ENCODE assay signal across 8 mouse cellular contexts in genomic region chr9:115308401-115308800, GRCm38 (mm10). TPM values are rescaled to one million over a fixed set of nuclear protein-coding genes. Genes with fewer than 3 reads are reported as not detected.
DNase-seq lines count a peak whose midpoint lies in the region; ATAC-seq and TF ChIP-seq lines count a peak whose summit lies in the region.

No protein-coding gene starts in this region.

- H3K27ac ChIP-seq in kidney, postnatal 0 days: 0 out of 2 replicates have a peak overlapping the region, but pooled peaks have one; percentile 96
- H3K27ac ChIP-seq in brown adipose tissue, adult 24 weeks (replicated peaks; ENCODE audit: low read depth, low read length): no peak overlapping the region
- no peak overlapping the region for H3K27ac ChIP-seq in hindbrain, embryonic 15.5 days (replicated peaks)
- no peak overlapping the region; the same call in 1 of the 2 replicates for H3K27ac ChIP-seq in midbrain, embryonic 16.5 days (ENCODE audit: low read length)

- peaks cover 18% of the 10 kb centered on the region; the same call in 1 of the 2 replicates for H3K4me1 ChIP-seq in kidney, postnatal 0 days (replicated peaks; ENCODE audit: insufficient read depth, low read length)
- peaks cover 5% of the 10 kb centered on the region for H3K4me1 ChIP-seq in brown adipose tissue, adult 24 weeks (ENCODE audit: control insufficient read depth, insufficient read depth, insufficient read length, low read length)
- H3K4me1 ChIP-seq in hindbrain, embryonic 15.5 days (replicated peaks): peaks cover 44% of the 10 kb centered on the region
- H3K4me1 ChIP-seq in midbrain, embryonic 16.5 days (ENCODE audit: control insufficient read depth, insufficient read depth, low read length): peaks cover 38% of the 10 kb centered on the region

- peak; percentile 60 for DNase-seq in kidney, postnatal 0 days (ENCODE audit: low spot score)
- no peak for DNase-seq in kidney, postnatal 14 days
- DNase-seq in right cerebral cortex, adult 18-20 months: no peak
- no peak for DNase-seq in gastrocnemius, adult 8-10 months (ENCODE audit: low spot score in 2 of 2)

- 14% methylated on average over 4 of the region's 4 CpGs for WGBS in kidney, postnatal 0 days
- whole genome bisulfite sequencing in hindbrain, embryonic 15.5 days: 14% methylated on average over 4 of the region's 4 CpGs
- WGBS in midbrain, embryonic 16.5 days: 7% methylated on average over 4 of the region's 4 CpGs

- no peak for ATAC-seq in kidney, postnatal 0 days (replicated peaks; ENCODE audit: low FRiP score, low read depth)
- ATAC-seq in hindbrain, embryonic 15.5 days (ENCODE audit: low FRiP score, low read depth): no peak
- no peak for ATAC-seq in midbrain, embryonic 16.5 days
- no peak for ATAC-seq in monocyte, adult 5-6 weeks (replicated peaks; ENCODE audit: insufficient number of reproducible peaks, low FRiP score, low TSS enrichment, poor library complexity, severe bottlenecking)

- peak overlapping the region; percentile 80 for H3K4me2 ChIP-seq in kidney, postnatal 0 days (ENCODE audit: low read length)
- H3K4me2 ChIP-seq in hindbrain, embryonic 15.5 days: peak overlapping the region; percentile 57
- peak overlapping the region; percentile 78 for H3K4me2 ChIP-seq in midbrain, embryonic 16.5 days (ENCODE audit: low read length)

- no peaks in the 10 kb centered on the region for H3K9me3 ChIP-seq in kidney, postnatal 0 days (replicated peaks; ENCODE audit: low read length)
- H3K9me3 ChIP-seq in hindbrain, embryonic 15.5 days: no peaks in the 10 kb centered on the region
- H3K9me3 ChIP-seq in midbrain, embryonic 16.5 days (replicated peaks; ENCODE audit: control insufficient read depth, low read length, poor library complexity, severe bottlenecking): no peaks in the 10 kb centered on the region

- H3K4me3 ChIP-seq in kidney, postnatal 0 days (replicated peaks; ENCODE audit: low read depth, low read length): peak overlapping the region; percentile 98
- peak overlapping the region; percentile 89; the same call in 1 of the 2 replicates for H3K4me3 ChIP-seq in brown adipose tissue, adult 24 weeks (ENCODE audit: insufficient read depth, low read depth, low read length)
- peak overlapping the region; percentile 93 for H3K4me3 ChIP-seq in hindbrain, embryonic 15.5 days
- peak overlapping the region; percentile 99 for H3K4me3 ChIP-seq in midbrain, embryonic 16.5 days (ENCODE audit: low read depth, low read length)

- no peaks in the 10 kb centered on the region for H3K36me3 ChIP-seq in kidney, postnatal 0 days (ENCODE audit: insufficient read depth, low read length)
- H3K36me3 ChIP-seq in hindbrain, embryonic 15.5 days: no peaks in the 10 kb centered on the region
- no peaks in the 10 kb centered on the region for H3K36me3 ChIP-seq in midbrain, embryonic 16.5 days (ENCODE audit: control insufficient read depth, insufficient read depth, low read length)

- H3K9ac ChIP-seq in kidney, postnatal 0 days (ENCODE audit: low read depth, low read length): peak overlapping the region; percentile 96
- peak overlapping the region; percentile 95 for H3K9ac ChIP-seq in hindbrain, embryonic 15.5 days
- peak overlapping the region; percentile 98; the same call in 1 of the 2 replicates for H3K9ac ChIP-seq in midbrain, embryonic 16.5 days (ENCODE audit: low read depth, low read length)

- 0 out of 2 replicates have a peak, but pooled peaks have one; percentile 20 for TF ChIP-seq CTCF in kidney, postnatal 0 days (IDR thresholded peaks at IDR 0.05; ENCODE audit: low read depth)

- no peaks in the 10 kb centered on the region for H3K27me3 ChIP-seq in kidney, postnatal 0 days (ENCODE audit: insufficient read depth, low read length)
- H3K27me3 ChIP-seq in hindbrain, embryonic 15.5 days: no peaks in the 10 kb centered on the region
- H3K27me3 ChIP-seq in midbrain, embryonic 16.5 days (ENCODE audit: control insufficient read depth, insufficient read depth, low read depth, low read length): no peaks in the 10 kb centered on the region

RNA-seq across cellular contexts. Expression of gene Stt3b, which starts 1.8 kb away (rescaled TPM):
- polyA plus RNA-seq in kidney, postnatal 0 days (2015; fragmentation: Nextera tagmentation; extraction: Ambion mirVana): 72.0 and 75.4 TPM in 2 replicates
- polyA plus RNA-seq in brown adipose tissue, adult 24 weeks (2012; ENCODE audit: insufficient read depth, insufficient read length, missing spikeins): 53.6 and 61.9 TPM in 2 replicates
- polyA plus RNA-seq in hindbrain, embryonic 15.5 days (2015; fragmentation: Nextera tagmentation; extraction: Ambion mirVana): 91.3 and 101 TPM in 2 replicates
- polyA plus RNA-seq in midbrain, embryonic 16.5 days (2015; fragmentation: Nextera tagmentation; extraction: Ambion mirVana): 74.8 and 79.1 TPM in 2 replicates
- total RNA-seq in monocyte, adult 5-6 weeks (2017): 68.1 to 88.1 TPM (median 74.3 TPM) in 3 replicates
- total RNA-seq in gastrocnemius, adult 8-10 months (2022): 10 to 100 TPM; 73.5 to 85.0 (median 80.5) TPM
